Mouse (Mus musculus) R1 (cell line): ENCODE measurements at regions not wholly inside any gene's neighbourhood (a gene's known extent, or its start where the extent isn't known, plus 50 kb on each side); places are given as distances from the start of the nearest gene placed in this dataset.

Experiments
- DNase-seq: peaks from one replicate; pipeline ENCODE4 v3.0.0-alpha.2; 2018; ENCODE audit warnings: low read depth, low spot score

DNA sequence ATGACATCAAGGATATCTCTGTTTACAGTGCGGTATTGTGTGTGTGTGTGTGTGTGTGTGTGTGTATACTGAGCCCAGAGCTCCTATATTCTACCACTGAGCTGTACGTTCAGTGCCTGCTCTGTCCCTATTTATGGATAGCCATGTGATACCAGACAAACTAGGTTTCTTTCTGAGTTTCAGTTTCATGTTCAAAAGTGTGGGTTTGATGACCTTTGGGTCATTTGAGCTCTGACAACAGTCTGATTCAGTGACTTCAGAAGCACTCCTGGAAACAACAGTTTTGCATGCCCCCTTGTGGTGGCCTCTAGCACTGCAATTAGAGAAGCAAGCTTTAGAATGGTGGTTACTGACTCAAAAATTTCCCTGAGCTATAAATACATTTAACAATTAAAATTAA lies 50.9 kb upstream of the Tent2 start:
- DNase-seq = peak; percentile 65

DNA sequence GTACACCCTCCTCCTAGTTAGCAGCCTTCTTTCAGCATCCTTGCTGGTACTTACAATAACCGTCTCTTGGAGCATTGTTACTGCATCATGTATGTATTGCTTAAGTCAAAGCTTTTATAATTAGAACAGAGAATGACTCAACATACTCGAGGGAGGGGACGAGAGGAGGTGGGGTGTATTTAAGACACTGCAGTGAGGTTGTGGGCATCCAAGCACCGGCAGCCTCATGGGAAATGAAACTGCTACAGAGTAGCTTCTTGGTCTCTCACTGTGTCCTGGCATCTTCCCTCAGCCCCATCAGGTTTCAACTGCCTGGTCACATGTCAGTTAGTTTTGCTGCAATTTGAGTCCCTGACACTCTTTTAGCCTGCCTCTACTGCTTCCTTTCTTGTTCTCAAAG lies 50.7 kb upstream of the Homer1 start:
- DNase-seq = no peak
